In genomic region chr7:118102678-118103461, GRCm38 (mm10) we compare ENCODE assay signal across 10 mouse cellular contexts. TPM values are rescaled to one million over a fixed set of nuclear protein-coding genes. Genes with fewer than 3 reads are reported as not detected.
DNase-seq lines count a peak whose midpoint lies in the region; ATAC-seq and TF ChIP-seq lines count a peak whose summit lies in the region.
"Had no signal": no experiment of that assay in that cellular context is flagged by ENCODE, and none has a peak within 500 bp of the region (broad histone marks: within the 10 kb centered on the region; RNA-seq: fewer than 3 reads in every experiment).

No protein-coding gene starts in this region.

- H3K9me3 ChIP-seq in kidney, postnatal 0 days (replicated peaks; ENCODE audit: low read length) = no peaks in the 10 kb centered on the region
- H3K9me3 ChIP-seq in embryonic facial prominence, embryonic 15.5 days (replicated peaks) = no peaks in the 10 kb centered on the region
- no peaks in the 10 kb centered on the region for H3K9me3 ChIP-seq in neural tube, embryonic 11.5 days (ENCODE audit: control insufficient read depth, low read length)

- no peaks in the 10 kb centered on the region for H3K27me3 ChIP-seq in kidney, postnatal 0 days (ENCODE audit: insufficient read depth, low read length)
- no peaks in the 10 kb centered on the region for H3K27me3 ChIP-seq in embryonic facial prominence, embryonic 15.5 days
- no peaks in the 10 kb centered on the region for H3K27me3 ChIP-seq in neural tube, embryonic 11.5 days (ENCODE audit: control insufficient read depth, insufficient read depth, low read length)

- H3K4me3 ChIP-seq in kidney, postnatal 0 days (replicated peaks; ENCODE audit: low read depth, low read length) = no peak overlapping the region
- H3K4me3 ChIP-seq in embryonic facial prominence, embryonic 15.5 days (replicated peaks) = no peak overlapping the region
- H3K4me3 ChIP-seq in neural tube, embryonic 11.5 days (ENCODE audit: low read depth, low read length) = no peak overlapping the region

- no peaks in the 10 kb centered on the region for H3K4me1 ChIP-seq in kidney, postnatal 0 days (replicated peaks; ENCODE audit: insufficient read depth, low read length)
- 0 out of 2 replicates have a peak, but pooled peaks cover 6% of the 10 kb centered on the region for H3K4me1 ChIP-seq in embryonic facial prominence, embryonic 15.5 days
- H3K4me1 ChIP-seq in neural tube, embryonic 11.5 days (ENCODE audit: control insufficient read depth, insufficient read depth, low read length) = no peaks in the 10 kb centered on the region; the same call in 1 of the 2 replicates

- H3K4me2 ChIP-seq in kidney, postnatal 0 days (ENCODE audit: low read length) = no peak overlapping the region
- H3K4me2 ChIP-seq in embryonic facial prominence, embryonic 15.5 days (replicated peaks) = no peak overlapping the region
- H3K4me2 ChIP-seq in neural tube, embryonic 11.5 days (ENCODE audit: low read depth) = no peak overlapping the region

- WGBS in kidney, postnatal 0 days = 26% methylated on average over 4 of the region's 4 CpGs
- 32% methylated on average over 4 of the region's 4 CpGs for WGBS in embryonic facial prominence, embryonic 15.5 days
- 41% methylated on average over 4 of the region's 4 CpGs for WGBS in neural tube, embryonic 11.5 days

- DNase-seq in kidney, postnatal 0 days (ENCODE audit: low spot score) = no peak
- no peak for DNase-seq in kidney, adult 18-20 months
- DNase-seq in kidney, postnatal 4 days = peak; percentile 18 to 19
- no peak for DNase-seq in neural tube, embryonic 11.5 days (ENCODE audit: low spot score)
- no peak for DNase-seq in urinary bladder, postnatal 36 days (ENCODE audit: low spot score in 2 of 2)
- DNase-seq in spleen, postnatal 14 days (ENCODE audit: low spot score in 2 of 2) = no peak
- DNase-seq in cerebellum, postnatal 14 days = no peak
- DNase-seq: layer of hippocampus, postnatal 36 days; spleen, adult 18-20 months had no signal

- H3K36me3 ChIP-seq in kidney, postnatal 0 days (ENCODE audit: insufficient read depth, low read length) = peaks cover 24% of the 10 kb centered on the region
- H3K36me3 ChIP-seq in embryonic facial prominence, embryonic 15.5 days = peaks cover 37% of the 10 kb centered on the region
- peaks cover 17% of the 10 kb centered on the region for H3K36me3 ChIP-seq in neural tube, embryonic 11.5 days (ENCODE audit: control insufficient read depth, insufficient read depth, low read length)

- H3K27ac ChIP-seq in kidney, postnatal 0 days = no peak overlapping the region
- H3K27ac ChIP-seq in embryonic facial prominence, embryonic 15.5 days (replicated peaks) = 0 out of 2 replicates have a peak overlapping the region, but pooled peaks have one; percentile 30
- H3K27ac ChIP-seq in neural tube, embryonic 11.5 days (ENCODE audit: low read depth, low read length) = no peak overlapping the region

- no peak for TF ChIP-seq CTCF in kidney, postnatal 0 days (IDR thresholded peaks at IDR 0.05; ENCODE audit: low read depth)

- peak; percentile 40 for ATAC-seq in kidney, postnatal 0 days (replicated peaks; ENCODE audit: low FRiP score, low read depth)
- no peak for ATAC-seq in embryonic facial prominence, embryonic 15.5 days (ENCODE audit: insufficient number of reproducible peaks, low FRiP score, low TSS enrichment, low read depth)
- peak; percentile 43 for ATAC-seq in neural tube, embryonic 11.5 days (ENCODE audit: insufficient read depth, low FRiP score, low TSS enrichment)

- no peak overlapping the region for H3K9ac ChIP-seq in kidney, postnatal 0 days (ENCODE audit: low read depth, low read length)
- H3K9ac ChIP-seq in embryonic facial prominence, embryonic 15.5 days = no peak overlapping the region
- no peak overlapping the region for H3K9ac ChIP-seq in neural tube, embryonic 11.5 days (ENCODE audit: low read length)

RNA-seq across cellular contexts. Expression of gene Rps15a, which starts 13.1 kb away (rescaled TPM):
- polyA plus RNA-seq in kidney, postnatal 0 days (2015; fragmentation: Nextera tagmentation; extraction: Ambion mirVana) = 837 and 1,074 TPM in 2 replicates
- polyA plus RNA-seq in embryonic facial prominence, embryonic 15.5 days (2015; fragmentation: Nextera tagmentation; extraction: Ambion mirVana) = 775 and 795 TPM in 2 replicates
- 596 and 656 TPM in 2 replicates for polyA plus RNA-seq in neural tube, embryonic 11.5 days (2014; fragmentation: Nextera tagmentation; extraction: Ambion mirVana)

RNA-seq across cellular contexts. Expression of gene Arl6ip1, which starts 26.6 kb away (rescaled TPM):
- 534 and 547 TPM in 2 replicates for polyA plus RNA-seq in kidney, postnatal 0 days (2015; fragmentation: Nextera tagmentation; extraction: Ambion mirVana)
- polyA plus RNA-seq in embryonic facial prominence, embryonic 15.5 days (2015; fragmentation: Nextera tagmentation; extraction: Ambion mirVana) = 408 and 409 TPM in 2 replicates
- 417 and 421 TPM in 2 replicates for polyA plus RNA-seq in neural tube, embryonic 11.5 days (2014; fragmentation: Nextera tagmentation; extraction: Ambion mirVana)

Comparison
In these comparisons a context has a peak if more than half of its experiments do, and no peak if none do; other contexts are left out.
1. DNase-seq: peak in kidney, postnatal 4 days (2 of 2); none in kidney, postnatal 0 days (single experiment), kidney, adult 18-20 months (single experiment), neural tube, embryonic 11.5 days (single experiment), urinary bladder, postnatal 36 days (0 of 2), spleen, postnatal 14 days (0 of 2) and cerebellum, postnatal 14 days (0 of 2).